Mouse (Mus musculus): ENCODE results near the gene Npas3. TPM values are rescaled to one million over a fixed set of nuclear protein-coding genes. Genes with fewer than 3 reads are reported as not detected.

The Npas3 gene
- total and polyA plus RNA-seq, 3 experiments: 0.02 to 0.64 (median 0.10) TPM

GRCm38 (mm10) chr12:53671846-53672245 lies 423.4 kb downstream of the Npas3 start:
- no peak overlapping the region for H3K4me3 ChIP-seq
- no peak overlapping the region for H3K9ac ChIP-seq (ENCODE audit: low read depth, low read length)
- no peak for DNase-seq
- 83% methylated on average over 2 of the region's 2 CpGs for WGBS
- intact Hi-C loops (cut with DNase I): no loop called here
- peaks cover 2% of the 10 kb centered on the region; the same call in 1 of the 2 replicates for H3K27me3 ChIP-seq (ENCODE audit: control insufficient read depth, insufficient read depth, low read length)
- no peaks in the 10 kb centered on the region for H3K4me1 ChIP-seq (ENCODE audit: control insufficient read depth, insufficient read depth, low read length)
- H3K36me3 ChIP-seq (ENCODE audit: control insufficient read depth, insufficient read depth, low read length): no peaks in the 10 kb centered on the region
- H3K27ac ChIP-seq: no peak overlapping the region
- no peaks in the 10 kb centered on the region for H3K79me2 ChIP-seq (replicated peaks; ENCODE audit: control insufficient read depth, insufficient read depth, low read length)
- TF ChIP-seq CTCF (IDR thresholded peaks at IDR 0.05): no peak
- no peak for TF ChIP-seq POLR2A (IDR thresholded peaks at IDR 0.05; ENCODE audit: insufficient read depth, low read depth, low read length)
- TF ChIP-seq EP300 (IDR thresholded peaks at IDR 0.05; ENCODE audit: insufficient read depth, low read depth, low read length): no peak

GRCm38 (mm10) chr12:53677091-53677630 lies 428.7 kb downstream of the Npas3 start:
- no peak for DNase-seq
- H3K79me2 ChIP-seq (replicated peaks; ENCODE audit: control insufficient read depth, insufficient read depth, low read length): no peaks in the 10 kb centered on the region
- no peak overlapping the region for H3K4me3 ChIP-seq
- TF ChIP-seq EP300 (IDR thresholded peaks at IDR 0.05; ENCODE audit: insufficient read depth, low read depth, low read length): no peak
- TF ChIP-seq POLR2A (IDR thresholded peaks at IDR 0.05; ENCODE audit: insufficient read depth, low read depth, low read length): no peak
- TF ChIP-seq CTCF (IDR thresholded peaks at IDR 0.05): no peak
- no peaks in the 10 kb centered on the region for H3K4me1 ChIP-seq (ENCODE audit: control insufficient read depth, insufficient read depth, low read length)
- WGBS: 64% methylated on average over 3 of the region's 3 CpGs
- no peak overlapping the region for H3K9ac ChIP-seq (ENCODE audit: low read depth, low read length)
- H3K36me3 ChIP-seq (ENCODE audit: control insufficient read depth, insufficient read depth, low read length): no peaks in the 10 kb centered on the region
- H3K27me3 ChIP-seq (ENCODE audit: control insufficient read depth, insufficient read depth, low read length): peaks cover 2% of the 10 kb centered on the region; the same call in 1 of the 2 replicates
- intact Hi-C loops (cut with DNase I): no loop called here
- H3K27ac ChIP-seq: no peak overlapping the region

GRCm38 (mm10) chr12:53678166-53678565 lies 429.7 kb downstream of the Npas3 start:
- Histone ChIP-seq H3K79me2 (replicated peaks; ENCODE audit: control insufficient read depth, insufficient read depth, low read length) (no peaks in the 10 kb centered on the region), H3K36me3 (ENCODE audit: control insufficient read depth, insufficient read depth, low read length) (no peaks in the 10 kb centered on the region), H3K27ac (no peak overlapping the region), H3K4me3 (no peak overlapping the region), H3K4me1 (ENCODE audit: control insufficient read depth, insufficient read depth, low read length) (no peaks in the 10 kb centered on the region), H3K9ac (ENCODE audit: low read depth, low read length) (no peak overlapping the region), H3K27me3 (ENCODE audit: control insufficient read depth, insufficient read depth, low read length) (peaks cover 2% of the 10 kb centered on the region; the same call in 1 of the 2 replicates)
- intact Hi-C loops (cut with DNase I): no loop called here
- 78% methylated on average over 3 of the region's 3 CpGs for WGBS
- DNase-seq: no peak
- TF ChIP-seq POLR2A (IDR thresholded peaks at IDR 0.05; ENCODE audit: insufficient read depth, low read depth, low read length): no peak
- TF ChIP-seq EP300 (IDR thresholded peaks at IDR 0.05; ENCODE audit: insufficient read depth, low read depth, low read length): no peak
- no peak for TF ChIP-seq CTCF (IDR thresholded peaks at IDR 0.05)

- Histone ChIP-seq H3K36me3 (ENCODE audit: control insufficient read depth, insufficient read depth, low read length) (no peaks in the 10 kb centered on the region), H3K9ac (ENCODE audit: low read depth, low read length) (no peak overlapping the region), H3K27me3 (ENCODE audit: control insufficient read depth, insufficient read depth, low read length) (peaks cover 2% of the 10 kb centered on the region; the same call in 1 of the 2 replicates), H3K79me2 (replicated peaks; ENCODE audit: control insufficient read depth, insufficient read depth, low read length) (no peaks in the 10 kb centered on the region), H3K27ac (no peak overlapping the region), H3K4me1 (ENCODE audit: control insufficient read depth, insufficient read depth, low read length) (no peaks in the 10 kb centered on the region), H3K4me3 (no peak overlapping the region)
- DNase-seq: no peak
- TF ChIP-seq EP300 (IDR thresholded peaks at IDR 0.05; ENCODE audit: insufficient read depth, low read depth, low read length): no peak
- no peak for TF ChIP-seq CTCF (IDR thresholded peaks at IDR 0.05)
- TF ChIP-seq POLR2A (IDR thresholded peaks at IDR 0.05; ENCODE audit: insufficient read depth, low read depth, low read length): no peak
- intact Hi-C loops (cut with DNase I): no loop called here
- 93% methylated on average over 4 of the region's 4 CpGs for WGBS
Measured at GRCm38 (mm10) chr12:53679161-53679560, 430.7 kb downstream of the Npas3 start.

- no peak for DNase-seq
- peaks cover 2% of the 10 kb centered on the region; the same call in 1 of the 2 replicates for H3K27me3 ChIP-seq (ENCODE audit: control insufficient read depth, insufficient read depth, low read length)
- H3K27ac ChIP-seq: no peak overlapping the region
- 67% methylated on average over 3 of the region's 3 CpGs for WGBS
- no peak overlapping the region for H3K4me3 ChIP-seq
- no peaks in the 10 kb centered on the region for H3K79me2 ChIP-seq (replicated peaks; ENCODE audit: control insufficient read depth, insufficient read depth, low read length)
- H3K36me3 ChIP-seq (ENCODE audit: control insufficient read depth, insufficient read depth, low read length): no peaks in the 10 kb centered on the region
- H3K9ac ChIP-seq (ENCODE audit: low read depth, low read length): no peak overlapping the region
- H3K4me1 ChIP-seq (ENCODE audit: control insufficient read depth, insufficient read depth, low read length): no peaks in the 10 kb centered on the region
- TF ChIP-seq POLR2A (IDR thresholded peaks at IDR 0.05; ENCODE audit: insufficient read depth, low read depth, low read length): no peak
- TF ChIP-seq CTCF (IDR thresholded peaks at IDR 0.05): no peak
- TF ChIP-seq EP300 (IDR thresholded peaks at IDR 0.05; ENCODE audit: insufficient read depth, low read depth, low read length): no peak
- intact Hi-C loops (cut with DNase I): no loop called here
Measured at GRCm38 (mm10) chr12:53680501-53680900, 432.0 kb downstream of the Npas3 start.

GRCm38 (mm10) chr12:53682036-53682435 lies 433.6 kb downstream of the Npas3 start:
- Histone ChIP-seq H3K9ac (ENCODE audit: low read depth, low read length) (no peak overlapping the region), H3K4me1 (ENCODE audit: control insufficient read depth, insufficient read depth, low read length) (no peaks in the 10 kb centered on the region), H3K36me3 (ENCODE audit: control insufficient read depth, insufficient read depth, low read length) (no peaks in the 10 kb centered on the region), H3K27ac (no peak overlapping the region), H3K4me3 (no peak overlapping the region), H3K79me2 (replicated peaks; ENCODE audit: control insufficient read depth, insufficient read depth, low read length) (no peaks in the 10 kb centered on the region), H3K27me3 (ENCODE audit: control insufficient read depth, insufficient read depth, low read length) (no peaks in the 10 kb centered on the region)
- TF ChIP-seq POLR2A (IDR thresholded peaks at IDR 0.05; ENCODE audit: insufficient read depth, low read depth, low read length) (no peak), EP300 (IDR thresholded peaks at IDR 0.05; ENCODE audit: insufficient read depth, low read depth, low read length) (no peak), CTCF (IDR thresholded peaks at IDR 0.05) (peak; percentile 16; the same call in 1 of the 2 replicates)
- no peak for DNase-seq
- intact Hi-C loops (cut with DNase I): no loop called here
- 37% methylated on average over 3 of the region's 3 CpGs for WGBS

Data from heart, adult 2 months (tissue).